Mouse (Mus musculus): ENCODE data around the gene Hps5. TPM values are rescaled to one million over a fixed set of nuclear protein-coding genes. Genes with fewer than 3 reads are reported as not detected.

The Hps5 gene
- polyA plus RNA-seq, 1 experiment from 2014 or later, result 10.0 TPM

DNA sequence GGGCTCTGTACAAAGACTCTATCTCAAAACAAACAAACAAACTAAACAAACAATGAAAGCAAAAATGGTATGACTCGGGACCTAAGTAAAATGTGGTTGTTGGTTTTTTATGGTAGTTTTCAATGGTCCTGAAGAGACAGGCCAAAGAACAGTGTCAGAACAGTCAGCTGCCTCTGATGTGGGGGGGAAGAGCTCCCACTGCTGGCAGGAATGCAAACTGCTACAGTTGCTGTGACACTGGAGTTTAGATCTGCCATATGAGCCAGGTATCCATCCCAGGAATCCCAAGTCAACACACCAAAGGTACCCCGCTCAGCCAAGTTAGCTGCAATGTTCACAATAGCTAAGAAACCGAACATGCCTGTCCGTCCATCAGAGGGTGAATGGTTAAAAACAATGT, 25.2 kb downstream of the Hps5 start:
- Histone ChIP-seq H3K9me3 (ENCODE audit: control insufficient read depth, low read length) (no peaks in the 10 kb centered on the region), H3K36me3 (ENCODE audit: control insufficient read depth, insufficient read depth, low read length) (peaks cover 92% of the 10 kb centered on the region), H3K27me3 (ENCODE audit: control insufficient read depth, insufficient read depth, low read length) (no peaks in the 10 kb centered on the region), H3K4me3 (ENCODE audit: control insufficient read depth in 1 of 2, insufficient read depth in 1 of 2, low read depth in 1 of 2, low read length in 2 of 2) (no peak overlapping the region), H3K27ac (replicated peaks in 1 of 2; ENCODE audit: control insufficient read depth in 1 of 2, insufficient read depth in 1 of 2, low read depth in 2 of 2, low read length in 2 of 2) (no peak overlapping the region), H3K4me2 (ENCODE audit: low read length) (no peak overlapping the region), H3K9ac (ENCODE audit: low read length) (no peak overlapping the region), H3K4me1 (ENCODE audit: control insufficient read depth in 2 of 2, insufficient read depth in 2 of 2, low read length in 2 of 2) (no peaks in the 10 kb centered on the region)
- ATAC-seq (ENCODE audit: insufficient number of reproducible peaks, insufficient read depth, low FRiP score, low read depth), result no peak
- WGBS, result 57% methylated on average over 4 of the region's 4 CpGs

GRCm38 (mm10) chr7:46768451-46768850, 27.4 kb downstream of the Hps5 start:
- 81% methylated on average over 7 of the region's 7 CpGs for WGBS
- Histone ChIP-seq H3K27me3 (ENCODE audit: control insufficient read depth, insufficient read depth, low read length) (no peaks in the 10 kb centered on the region), H3K36me3 (ENCODE audit: control insufficient read depth, insufficient read depth, low read length) (peaks cover 90% of the 10 kb centered on the region), H3K27ac (replicated peaks in 1 of 2; ENCODE audit: control insufficient read depth in 1 of 2, insufficient read depth in 1 of 2, low read depth in 2 of 2, low read length in 2 of 2) (no peak overlapping the region), H3K9me3 (ENCODE audit: control insufficient read depth, low read length) (no peaks in the 10 kb centered on the region), H3K4me3 (ENCODE audit: control insufficient read depth in 1 of 2, insufficient read depth in 1 of 2, low read depth in 1 of 2, low read length in 2 of 2) (no peak overlapping the region), H3K4me2 (ENCODE audit: low read length) (no peak overlapping the region), H3K9ac (ENCODE audit: low read length) (no peak overlapping the region), H3K4me1 (ENCODE audit: control insufficient read depth in 2 of 2, insufficient read depth in 2 of 2, low read length in 2 of 2) (no peaks in the 10 kb centered on the region)
- ATAC-seq (ENCODE audit: insufficient number of reproducible peaks, insufficient read depth, low FRiP score, low read depth), result no peak

DNA sequence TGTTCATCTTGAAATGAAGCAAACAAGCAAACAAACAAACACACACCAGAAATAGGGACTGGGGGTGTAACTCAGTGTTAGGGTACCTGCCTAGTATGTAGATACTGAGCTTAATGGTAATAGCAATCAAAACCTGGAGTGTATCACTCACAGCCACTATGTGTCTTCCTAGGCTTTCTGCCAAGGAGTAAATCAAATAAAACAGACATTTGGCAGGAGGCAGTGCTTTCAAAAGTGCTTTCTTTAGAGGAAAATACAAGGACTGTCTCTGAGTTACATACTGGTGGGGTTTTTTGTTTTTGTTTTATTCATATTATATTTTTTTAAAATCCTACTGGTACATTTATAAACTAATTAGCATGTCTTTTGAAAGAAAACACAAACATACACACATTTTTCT, 28.5 kb downstream of the Hps5 start:
- Histone ChIP-seq H3K9me3 (ENCODE audit: control insufficient read depth, low read length) (no peaks in the 10 kb centered on the region), H3K36me3 (ENCODE audit: control insufficient read depth, insufficient read depth, low read length) (peaks cover 90% of the 10 kb centered on the region), H3K4me2 (ENCODE audit: low read length) (no peak overlapping the region), H3K27ac (replicated peaks in 1 of 2; ENCODE audit: control insufficient read depth in 1 of 2, insufficient read depth in 1 of 2, low read depth in 2 of 2, low read length in 2 of 2) (no peak overlapping the region), H3K4me1 (ENCODE audit: control insufficient read depth in 2 of 2, insufficient read depth in 2 of 2, low read length in 2 of 2) (no peaks in the 10 kb centered on the region), H3K4me3 (ENCODE audit: control insufficient read depth in 1 of 2, insufficient read depth in 1 of 2, low read depth in 1 of 2, low read length in 2 of 2) (no peak overlapping the region), H3K27me3 (ENCODE audit: control insufficient read depth, insufficient read depth, low read length) (no peaks in the 10 kb centered on the region), H3K9ac (ENCODE audit: low read length) (no peak overlapping the region)
- no peak for ATAC-seq (ENCODE audit: insufficient number of reproducible peaks, insufficient read depth, low FRiP score, low read depth)

- Histone ChIP-seq H3K27me3 (ENCODE audit: control insufficient read depth, insufficient read depth, low read length) (no peaks in the 10 kb centered on the region), H3K4me3 (ENCODE audit: control insufficient read depth in 1 of 2, insufficient read depth in 1 of 2, low read depth in 1 of 2, low read length in 2 of 2) (no peak overlapping the region), H3K9me3 (ENCODE audit: control insufficient read depth, low read length) (no peaks in the 10 kb centered on the region), H3K4me2 (ENCODE audit: low read length) (no peak overlapping the region), H3K4me1 (ENCODE audit: control insufficient read depth in 2 of 2, insufficient read depth in 2 of 2, low read length in 2 of 2) (no peaks in the 10 kb centered on the region), H3K9ac (ENCODE audit: low read length) (no peak overlapping the region), H3K36me3 (ENCODE audit: control insufficient read depth, insufficient read depth, low read length) (peaks cover 96% of the 10 kb centered on the region), H3K27ac (replicated peaks in 1 of 2; ENCODE audit: control insufficient read depth in 1 of 2, insufficient read depth in 1 of 2, low read depth in 2 of 2, low read length in 2 of 2) (no peak overlapping the region)
- no peak for ATAC-seq (ENCODE audit: insufficient number of reproducible peaks, insufficient read depth, low FRiP score, low read depth)
- WGBS, result 90% methylated on average over 8 of the region's 8 CpGs
Measured at GRCm38 (mm10) chr7:46764672-46765071, 31.2 kb downstream of the Hps5 start.

DNA sequence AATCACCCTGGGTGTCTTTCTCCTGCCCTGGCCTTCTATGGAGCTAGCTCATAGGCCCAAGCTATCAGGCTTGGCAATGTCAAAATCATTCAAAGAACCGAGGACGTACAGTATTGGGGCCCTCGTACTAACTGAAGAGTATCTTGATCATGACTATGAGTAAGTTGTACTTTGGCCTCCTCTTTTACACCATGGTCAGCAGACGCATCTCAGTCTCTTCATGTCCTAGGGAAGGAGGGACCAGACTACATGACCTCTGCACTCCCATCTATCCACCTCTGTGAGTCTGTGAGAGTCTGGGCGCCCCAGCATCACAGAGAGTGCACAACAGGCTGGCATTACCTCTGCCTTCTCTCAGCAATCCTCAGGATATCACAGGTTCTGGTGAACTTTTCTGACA, 33.3 kb downstream of the Hps5 start:
- Histone ChIP-seq H3K27ac (replicated peaks in 1 of 2; ENCODE audit: control insufficient read depth in 1 of 2, insufficient read depth in 1 of 2, low read depth in 2 of 2, low read length in 2 of 2) (no peak overlapping the region), H3K4me2 (ENCODE audit: low read length) (no peak overlapping the region), H3K4me3 (ENCODE audit: control insufficient read depth in 1 of 2, insufficient read depth in 1 of 2, low read depth in 1 of 2, low read length in 2 of 2) (no peak overlapping the region), H3K36me3 (ENCODE audit: control insufficient read depth, insufficient read depth, low read length) (peaks cover 85% of the 10 kb centered on the region), H3K4me1 (ENCODE audit: control insufficient read depth in 2 of 2, insufficient read depth in 2 of 2, low read length in 2 of 2) (no peaks in the 10 kb centered on the region), H3K9me3 (ENCODE audit: control insufficient read depth, low read length) (no peaks in the 10 kb centered on the region), H3K27me3 (ENCODE audit: control insufficient read depth, insufficient read depth, low read length) (no peaks in the 10 kb centered on the region), H3K9ac (ENCODE audit: low read length) (no peak overlapping the region)
- no peak for ATAC-seq (ENCODE audit: insufficient number of reproducible peaks, insufficient read depth, low FRiP score, low read depth)
- WGBS, result 96% methylated on average over 5 of the region's 5 CpGs

GRCm38 (mm10) chr7:46761049-46761795, 34.6 kb downstream of the Hps5 start:
- H3K9ac ChIP-seq (ENCODE audit: low read length), result no peak overlapping the region
- WGBS, result 70% methylated on average over 11 of the region's 11 CpGs
- H3K4me1 ChIP-seq (ENCODE audit: control insufficient read depth in 2 of 2, insufficient read depth in 2 of 2, low read length in 2 of 2), result no peaks in the 10 kb centered on the region
- no peak overlapping the region for H3K4me2 ChIP-seq (ENCODE audit: low read length)
- no peak for ATAC-seq (ENCODE audit: insufficient number of reproducible peaks, insufficient read depth, low FRiP score, low read depth)
- H3K27ac ChIP-seq (replicated peaks in 1 of 2; ENCODE audit: control insufficient read depth in 1 of 2, insufficient read depth in 1 of 2, low read depth in 2 of 2, low read length in 2 of 2), result no peak overlapping the region
- peaks cover 73% of the 10 kb centered on the region for H3K36me3 ChIP-seq (ENCODE audit: control insufficient read depth, insufficient read depth, low read length)
- H3K4me3 ChIP-seq (ENCODE audit: control insufficient read depth in 1 of 2, insufficient read depth in 1 of 2, low read depth in 1 of 2, low read length in 2 of 2), result no peak overlapping the region
- no peaks in the 10 kb centered on the region for H3K9me3 ChIP-seq (ENCODE audit: control insufficient read depth, low read length)
- H3K27me3 ChIP-seq (ENCODE audit: control insufficient read depth, insufficient read depth, low read length), result no peaks in the 10 kb centered on the region

- Histone ChIP-seq H3K9ac (ENCODE audit: low read length) (no peak within 1 kb of the TSS), H3K27ac (replicated peaks in 1 of 2; ENCODE audit: control insufficient read depth in 1 of 2, insufficient read depth in 1 of 2, low read depth in 2 of 2, low read length in 2 of 2) (no peak within 1 kb of the TSS), H3K4me2 (ENCODE audit: low read length) (no peak within 1 kb of the TSS), H3K4me3 (ENCODE audit: control insufficient read depth in 1 of 2, insufficient read depth in 1 of 2, low read depth in 1 of 2, low read length in 2 of 2) (no peak within 1 kb of the TSS), H3K9me3 (ENCODE audit: control insufficient read depth, low read length) (no peaks in the 10 kb centered on the region), H3K36me3 (ENCODE audit: control insufficient read depth, insufficient read depth, low read length) (no peaks in the 10 kb centered on the region), H3K27me3 (ENCODE audit: control insufficient read depth, insufficient read depth, low read length) (no peaks in the 10 kb centered on the region), H3K4me1 (ENCODE audit: control insufficient read depth in 2 of 2, insufficient read depth in 2 of 2, low read length in 2 of 2) (peaks cover 0 to 2% of the 10 kb centered on the region in 2 experiments; a peak in 2 of 4 replicates)
- no peak for ATAC-seq (ENCODE audit: insufficient number of reproducible peaks, insufficient read depth, low FRiP score, low read depth)
- 74% methylated on average over 3 of the region's 3 CpGs for WGBS
Measured at GRCm38 (mm10) chr7:46751490-46751889, 44.4 kb downstream of the Hps5 start, which contains the start of gene Saa2. TSS of gene Saa2 (plus strand) at chr7:46751790.

DNA sequence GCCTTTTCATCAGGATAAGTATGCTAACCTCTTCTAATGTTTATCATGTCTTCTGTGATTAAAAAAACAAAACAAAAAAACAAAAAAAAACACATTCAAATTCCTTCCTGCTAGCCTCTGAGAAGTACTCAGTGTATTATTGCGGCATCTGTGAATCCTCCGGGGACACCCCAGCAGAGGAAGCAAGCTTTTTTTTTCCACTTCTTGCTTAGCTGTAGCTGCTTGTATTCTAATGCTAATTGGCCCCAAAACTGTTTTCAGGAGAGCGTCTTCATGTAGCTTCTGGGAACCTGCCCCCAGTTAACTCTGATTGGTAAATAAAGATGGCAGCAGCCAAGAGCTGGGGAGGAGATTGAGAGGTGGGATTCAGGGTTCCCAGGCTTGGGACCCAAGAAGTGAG, 47.4 kb downstream of the Hps5 start:
- ATAC-seq (ENCODE audit: insufficient number of reproducible peaks, insufficient read depth, low FRiP score, low read depth), result no peak
- 58% methylated on average over 3 of the region's 3 CpGs for WGBS
- H3K36me3 ChIP-seq (ENCODE audit: control insufficient read depth, insufficient read depth, low read length), result no peaks in the 10 kb centered on the region
- no peak overlapping the region for H3K27ac ChIP-seq (replicated peaks in 1 of 2; ENCODE audit: control insufficient read depth in 1 of 2, insufficient read depth in 1 of 2, low read depth in 2 of 2, low read length in 2 of 2)
- H3K4me2 ChIP-seq (ENCODE audit: low read length), result no peak overlapping the region
- H3K4me3 ChIP-seq (ENCODE audit: control insufficient read depth in 1 of 2, insufficient read depth in 1 of 2, low read depth in 1 of 2, low read length in 2 of 2), result no peak overlapping the region
- H3K27me3 ChIP-seq (ENCODE audit: control insufficient read depth, insufficient read depth, low read length), result no peaks in the 10 kb centered on the region
- H3K9me3 ChIP-seq (ENCODE audit: control insufficient read depth, low read length), result no peaks in the 10 kb centered on the region
- H3K9ac ChIP-seq (ENCODE audit: low read length), result no peak overlapping the region
- peaks cover 0 to 2% of the 10 kb centered on the region in 2 experiments; a peak in 2 of 4 replicates for H3K4me1 ChIP-seq (ENCODE audit: control insufficient read depth in 2 of 2, insufficient read depth in 2 of 2, low read length in 2 of 2)

All from heart, embryonic 14.5 days (tissue).